Mouse (Mus musculus): Measurements from ENCODE around the gene Myo9b.

DNA sequence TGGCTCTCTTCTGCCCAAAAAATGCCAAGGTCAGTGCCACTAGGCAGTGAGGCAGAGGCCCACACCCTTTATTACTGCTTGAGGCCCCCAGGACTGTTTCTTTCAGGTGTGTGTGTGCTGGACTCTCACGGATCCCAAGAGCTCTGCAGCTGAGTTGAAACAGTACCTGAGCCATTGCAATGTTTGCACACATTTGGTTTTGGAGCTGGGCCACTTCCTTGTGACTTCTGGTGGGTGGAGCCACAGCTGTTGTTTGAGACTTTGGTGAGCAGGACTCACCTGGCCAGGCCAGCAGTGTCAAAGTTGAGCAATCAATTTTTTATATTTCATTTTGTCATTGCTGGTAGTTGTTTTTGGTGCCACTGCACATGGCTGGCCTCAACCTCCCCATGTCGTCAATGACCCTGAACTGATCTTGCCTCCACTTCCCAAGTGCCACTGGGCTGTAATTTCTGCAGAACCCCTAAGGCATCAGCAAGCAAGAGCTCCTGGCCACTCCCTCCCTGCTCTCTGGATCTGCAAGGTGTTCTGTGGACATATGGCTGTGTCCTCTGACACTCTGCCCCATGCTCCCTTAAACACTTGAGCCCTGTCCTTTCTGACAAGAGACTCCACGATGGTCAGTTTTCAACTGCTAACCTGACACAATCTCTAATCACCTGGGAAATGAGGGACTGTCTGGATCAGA is 15.8 kb upstream of the Myo9b start:
- no peak for TF ChIP-seq POLR2A (IDR thresholded peaks at IDR 0.05; ENCODE audit: control insufficient read depth, low read depth, low read length)
- no peak for TF ChIP-seq CTCF (IDR thresholded peaks at IDR 0.05; ENCODE audit: control insufficient read depth, insufficient read depth, insufficient replicate concordance, low read depth, low read length)
